Mouse (Mus musculus) kidney, postnatal 10 days (tissue): ENCODE measurements around the gene Psmc3ip.

Source experiments
- DNase-seq: peaks from one replicate; pipeline ENCODE4 v3.0.0; 2021; ENCODE audit warnings: mixed read lengths

The Psmc3ip gene

GRCm38 (mm10) chr11:101119131-101119760 is 24.0 kb upstream of the Psmc3ip start:
- peak; percentile 34 for DNase-seq

- DNase-seq: no peak
Measured at GRCm38 (mm10) chr11:101118105-101118504, 22.9 kb upstream of the Psmc3ip start.

GRCm38 (mm10) chr11:101115564-101115963 is 20.3 kb upstream of the Psmc3ip start:
- DNase-seq: no peak

GRCm38 (mm10) chr11:101112186-101112585 is 16.9 kb upstream of the Psmc3ip start:
- no peak for DNase-seq

GRCm38 (mm10) chr11:101111178-101111577 is 15.9 kb upstream of the Psmc3ip start:
- no peak for DNase-seq

GRCm38 (mm10) chr11:101110708-101111107 is 15.5 kb upstream of the Psmc3ip start:
- no peak for DNase-seq

GRCm38 (mm10) chr11:101109351-101109750 is 14.1 kb upstream of the Psmc3ip start:
- DNase-seq: no peak

- DNase-seq: no peak
Measured at GRCm38 (mm10) chr11:101103011-101103410, 7.8 kb upstream of the Psmc3ip start.

- no peak for DNase-seq
Measured at GRCm38 (mm10) chr11:101098231-101098630, 3.0 kb upstream of the Psmc3ip start.

- no peak for DNase-seq
Measured at GRCm38 (mm10) chr11:101094930-101095313, 314 bp downstream of the Psmc3ip start.

- DNase-seq: no peak
Measured at GRCm38 (mm10) chr11:101089931-101090330, 5.3 kb downstream of the Psmc3ip start.

- peak; percentile 32 for DNase-seq
Measured at GRCm38 (mm10) chr11:101087682-101088055, 7.6 kb downstream of the Psmc3ip start.

GRCm38 (mm10) chr11:101086756-101087681 is 8.2 kb downstream of the Psmc3ip start, which contains the start of gene Mlx:
Gene Mlx (plus strand): TSS chr11:101087277.
- DNase-seq: peak; percentile 95

- DNase-seq: peak; percentile 40
Measured at GRCm38 (mm10) chr11:101086323-101086674, 8.9 kb downstream of the Psmc3ip start.

GRCm38 (mm10) chr11:101085617-101086322 is 9.5 kb downstream of the Psmc3ip start:
- peak; percentile 5 for DNase-seq

GRCm38 (mm10) chr11:101084811-101085210 is 10.4 kb downstream of the Psmc3ip start:
- peak; percentile 9 for DNase-seq

GRCm38 (mm10) chr11:101084246-101084645 is 11.0 kb downstream of the Psmc3ip start:
- peak; percentile 22 for DNase-seq

GRCm38 (mm10) chr11:101083083-101083697 is 12.0 kb downstream of the Psmc3ip start:
- DNase-seq: peak; percentile 68

GRCm38 (mm10) chr11:101082208-101083082 is 12.8 kb downstream of the Psmc3ip start, which contains the start of gene Coasy:
Gene Coasy (plus strand): TSS chr11:101082565.
- DNase-seq: peak; percentile 91

GRCm38 (mm10) chr11:101081659-101082058 is 13.6 kb downstream of the Psmc3ip start:
- peak; percentile 40 for DNase-seq

GRCm38 (mm10) chr11:101080421-101080820 is 14.8 kb downstream of the Psmc3ip start:
- DNase-seq: no peak

- no peak for DNase-seq
Measured at GRCm38 (mm10) chr11:101079746-101080145, 15.5 kb downstream of the Psmc3ip start.
